Mouse (Mus musculus): ENCODE results near the gene Ppp1r18. TPM values are rescaled to one million over a fixed set of nuclear protein-coding genes. Genes with fewer than 3 reads are reported as not detected.
A peak's percentile ranks its signal among the peaks of the same experiment; 100 is the strongest.
"Not testable (repeated sequence)": the region's sequence is repeated elsewhere in the genome, so short reads cannot be mapped to it uniquely, and the experiment has no call there.

The Ppp1r18 gene
- polyA plus RNA-seq, 1 experiment from 2014 or later: 18.8 TPM

- WGBS: 74% methylated on average over 26 of the region's 26 CpGs
- peak overlapping the region; percentile 98 for H3K4me2 ChIP-seq (replicated peaks; ENCODE audit: low read depth, low read length)
- H3K27me3 ChIP-seq (ENCODE audit: control insufficient read depth, insufficient read depth, low read length): no peaks in the 10 kb centered on the region
- H3K9ac ChIP-seq (replicated peaks; ENCODE audit: low read depth, low read length): no peak overlapping the region; the same call in 1 of the 2 replicates
- peak overlapping the region; percentile 77 for H3K4me3 ChIP-seq (ENCODE audit: low read depth, low read length)
- H3K9me3 ChIP-seq (ENCODE audit: control insufficient read depth, low read depth, low read length): no peaks in the 10 kb centered on the region
- peaks cover 27% of the 10 kb centered on the region for H3K4me1 ChIP-seq (ENCODE audit: control insufficient read depth, insufficient read depth, low read length)
- H3K27ac ChIP-seq (ENCODE audit: low read length): 0 out of 2 replicates have a peak overlapping the region, but pooled peaks have one; percentile 11
- no peak for ATAC-seq (ENCODE audit: insufficient number of reproducible peaks, insufficient read depth, low FRiP score, low read depth)
- peaks cover 48% of the 10 kb centered on the region for H3K36me3 ChIP-seq (ENCODE audit: control insufficient read depth, insufficient read depth, low read length)
Observed at GRCm38 (mm10) chr17:35834696-35835422, 30.5 kb upstream of the Ppp1r18 start.

GRCm38 (mm10) chr17:35835424-35836140 is 29.8 kb upstream of the Ppp1r18 start:
- no peak overlapping the region for H3K9ac ChIP-seq (replicated peaks; ENCODE audit: low read depth, low read length)
- no peak for ATAC-seq (ENCODE audit: insufficient number of reproducible peaks, insufficient read depth, low FRiP score, low read depth)
- H3K9me3 ChIP-seq (ENCODE audit: control insufficient read depth, low read depth, low read length): no peaks in the 10 kb centered on the region
- peaks cover 48% of the 10 kb centered on the region for H3K36me3 ChIP-seq (ENCODE audit: control insufficient read depth, insufficient read depth, low read length)
- peak overlapping the region; percentile 77 for H3K4me3 ChIP-seq (ENCODE audit: low read depth, low read length)
- H3K4me2 ChIP-seq (replicated peaks; ENCODE audit: low read depth, low read length): peak overlapping the region; percentile 98
- no peaks in the 10 kb centered on the region for H3K27me3 ChIP-seq (ENCODE audit: control insufficient read depth, insufficient read depth, low read length)
- 71% methylated on average over 26 of the region's 26 CpGs for WGBS
- H3K4me1 ChIP-seq (ENCODE audit: control insufficient read depth, insufficient read depth, low read length): peaks cover 25% of the 10 kb centered on the region
- H3K27ac ChIP-seq (ENCODE audit: low read length): peak overlapping the region; percentile 11; the same call in 1 of the 2 replicates

GRCm38 (mm10) chr17:35836178-35836965 is 29.0 kb upstream of the Ppp1r18 start:
- peaks cover 43% of the 10 kb centered on the region for H3K36me3 ChIP-seq (ENCODE audit: control insufficient read depth, insufficient read depth, low read length)
- peak overlapping the region; percentile 98 for H3K4me2 ChIP-seq (replicated peaks; ENCODE audit: low read depth, low read length)

GRCm38 (mm10) chr17:35836991-35837422 is 28.4 kb upstream of the Ppp1r18 start:
- Histone ChIP-seq H3K27me3 (ENCODE audit: control insufficient read depth, insufficient read depth, low read length) (no peaks in the 10 kb centered on the region), H3K4me3 (ENCODE audit: low read depth, low read length) (peak overlapping the region; percentile 77), H3K9me3 (ENCODE audit: control insufficient read depth, low read depth, low read length) (no peaks in the 10 kb centered on the region), H3K27ac (ENCODE audit: low read length) (peak overlapping the region; percentile 98), H3K9ac (replicated peaks; ENCODE audit: low read depth, low read length) (peak overlapping the region; percentile 92), H3K36me3 (ENCODE audit: control insufficient read depth, insufficient read depth, low read length) (peaks cover 43% of the 10 kb centered on the region), H3K4me1 (ENCODE audit: control insufficient read depth, insufficient read depth, low read length) (peaks cover 25% of the 10 kb centered on the region), H3K4me2 (replicated peaks; ENCODE audit: low read depth, low read length) (peak overlapping the region; percentile 98)
- under 1% methylated on average over 21 of the region's 25 CpGs for WGBS
- peak; percentile 42 for ATAC-seq (ENCODE audit: insufficient number of reproducible peaks, insufficient read depth, low FRiP score, low read depth)

More at GRCm38 (mm10) chr17:35836178-35836965, 29.0 kb upstream of the Ppp1r18 start:
- no peak for ATAC-seq (ENCODE audit: insufficient number of reproducible peaks, insufficient read depth, low FRiP score, low read depth)
- H3K27ac ChIP-seq (ENCODE audit: low read length): peak overlapping the region; percentile 98
- H3K9me3 ChIP-seq (ENCODE audit: control insufficient read depth, low read depth, low read length): no peaks in the 10 kb centered on the region
- 4% methylated on average over 24 of the region's 24 CpGs for WGBS
- peak overlapping the region; percentile 77 for H3K4me3 ChIP-seq (ENCODE audit: low read depth, low read length)
- H3K27me3 ChIP-seq (ENCODE audit: control insufficient read depth, insufficient read depth, low read length): no peaks in the 10 kb centered on the region
- H3K4me1 ChIP-seq (ENCODE audit: control insufficient read depth, insufficient read depth, low read length): peaks cover 25% of the 10 kb centered on the region
- peak overlapping the region; percentile 92 for H3K9ac ChIP-seq (replicated peaks; ENCODE audit: low read depth, low read length)

GRCm38 (mm10) chr17:35837487-35837886 is 27.9 kb upstream of the Ppp1r18 start:
- H3K9me3 ChIP-seq (ENCODE audit: control insufficient read depth, low read depth, low read length): no peaks in the 10 kb centered on the region
- H3K27me3 ChIP-seq (ENCODE audit: control insufficient read depth, insufficient read depth, low read length): no peaks in the 10 kb centered on the region
- peak overlapping the region; percentile 77 for H3K4me3 ChIP-seq (ENCODE audit: low read depth, low read length)
- under 1% methylated on average over 18 of the region's 18 CpGs for WGBS
- peak overlapping the region; percentile 98 for H3K4me2 ChIP-seq (replicated peaks; ENCODE audit: low read depth, low read length)
- peak overlapping the region; percentile 92 for H3K9ac ChIP-seq (replicated peaks; ENCODE audit: low read depth, low read length)
- peak overlapping the region; percentile 98 for H3K27ac ChIP-seq (ENCODE audit: low read length)
- no peak for ATAC-seq (ENCODE audit: insufficient number of reproducible peaks, insufficient read depth, low FRiP score, low read depth)
- peaks cover 25% of the 10 kb centered on the region for H3K4me1 ChIP-seq (ENCODE audit: control insufficient read depth, insufficient read depth, low read length)
- H3K36me3 ChIP-seq (ENCODE audit: control insufficient read depth, insufficient read depth, low read length): peaks cover 43% of the 10 kb centered on the region

- H3K36me3 ChIP-seq (ENCODE audit: control insufficient read depth, insufficient read depth, low read length): peaks cover 36% of the 10 kb centered on the region
- peaks cover 31% of the 10 kb centered on the region for H3K4me1 ChIP-seq (ENCODE audit: control insufficient read depth, insufficient read depth, low read length)
- H3K9ac ChIP-seq (replicated peaks; ENCODE audit: low read depth, low read length): peak within 1 kb of the TSS; percentile 92
- H3K27me3 ChIP-seq (ENCODE audit: control insufficient read depth, insufficient read depth, low read length): no peaks in the 10 kb centered on the region
- peak within 1 kb of the TSS; percentile 98 for H3K4me2 ChIP-seq (replicated peaks; ENCODE audit: low read depth, low read length)
- H3K27ac ChIP-seq (ENCODE audit: low read length): peak within 1 kb of the TSS; percentile 98
- WGBS: 1% methylated on average over 29 of the region's 29 CpGs
- peak within 1 kb of the TSS; percentile 77 for H3K4me3 ChIP-seq (ENCODE audit: low read depth, low read length)
- H3K9me3 ChIP-seq (ENCODE audit: control insufficient read depth, low read depth, low read length): no peaks in the 10 kb centered on the region
- peak; percentile 78 for ATAC-seq (ENCODE audit: insufficient number of reproducible peaks, insufficient read depth, low FRiP score, low read depth)
Observed at GRCm38 (mm10) chr17:35838122-35838544, 27.3 kb upstream of the Ppp1r18 start, which contains the start of gene Tubb5. TSS of gene Tubb5 (minus strand) at chr17:35838306.

GRCm38 (mm10) chr17:35838570-35838969 is 26.8 kb upstream of the Ppp1r18 start:
- Histone ChIP-seq H3K4me3 (ENCODE audit: low read depth, low read length) (peak overlapping the region; percentile 77), H3K27ac (ENCODE audit: low read length) (peak overlapping the region; percentile 98), H3K4me2 (replicated peaks; ENCODE audit: low read depth, low read length) (peak overlapping the region; percentile 73), H3K4me1 (ENCODE audit: control insufficient read depth, insufficient read depth, low read length) (peaks cover 31% of the 10 kb centered on the region), H3K27me3 (ENCODE audit: control insufficient read depth, insufficient read depth, low read length) (no peaks in the 10 kb centered on the region), H3K36me3 (ENCODE audit: control insufficient read depth, insufficient read depth, low read length) (peaks cover 32% of the 10 kb centered on the region), H3K9me3 (ENCODE audit: control insufficient read depth, low read depth, low read length) (no peaks in the 10 kb centered on the region), H3K9ac (replicated peaks; ENCODE audit: low read depth, low read length) (peak overlapping the region; percentile 45)
- under 1% methylated on average over 5 of the region's 5 CpGs for WGBS
- ATAC-seq (ENCODE audit: insufficient number of reproducible peaks, insufficient read depth, low FRiP score, low read depth): no peak

- 47% methylated on average over 3 of the region's 3 CpGs for WGBS
- Histone ChIP-seq H3K27ac (ENCODE audit: low read length) (peak overlapping the region; percentile 98), H3K9ac (replicated peaks; ENCODE audit: low read depth, low read length) (0 out of 2 replicates have a peak overlapping the region, but pooled peaks have one; percentile 2), H3K4me3 (ENCODE audit: low read depth, low read length) (peak overlapping the region; percentile 77), H3K4me2 (replicated peaks; ENCODE audit: low read depth, low read length) (peak overlapping the region; percentile 73), H3K36me3 (ENCODE audit: control insufficient read depth, insufficient read depth, low read length) (peaks cover 28% of the 10 kb centered on the region), H3K4me1 (ENCODE audit: control insufficient read depth, insufficient read depth, low read length) (peaks cover 28% of the 10 kb centered on the region)
- not testable (repeated sequence) for H3K9me3 ChIP-seq (ENCODE audit: control insufficient read depth, low read depth, low read length); ATAC-seq (ENCODE audit: insufficient number of reproducible peaks, insufficient read depth, low FRiP score, low read depth); H3K27me3 ChIP-seq (ENCODE audit: control insufficient read depth, insufficient read depth, low read length)
Observed at GRCm38 (mm10) chr17:35839002-35839401, 26.4 kb upstream of the Ppp1r18 start.

Measured in stomach, embryonic 14.5 days (tissue).